ENCODE assay signal across 16 mouse cellular contexts in genomic region chr4:103203646-103204045, GRCm38 (mm10).
"Had no signal": no experiment of that assay in that cellular context is flagged by ENCODE, and none has a peak within 500 bp of the region (broad histone marks: within the 10 kb centered on the region; RNA-seq: fewer than 3 reads in every experiment).

No protein-coding gene starts in this region.

- DNase-seq: kidney, postnatal 10 days; kidney, postnatal 4 days; layer of hippocampus, adult 9-11 months; layer of hippocampus, postnatal 36 days; liver, embryonic 13.5 days; lung, adult 2 months; lung, postnatal 14 days; lung, postnatal 4 days; midbrain, embryonic 14.5 days; retina, postnatal 1 day; thymus, adult 18-20 months; thymus, postnatal 36 days had no signal

- H3K4me2 ChIP-seq: liver, embryonic 13.5 days; midbrain, embryonic 11.5 days; neural tube, embryonic 13.5 days had no signal

- H3K27me3 ChIP-seq: liver, embryonic 13.5 days; neural tube, embryonic 13.5 days had no signal

- H3K4me3 ChIP-seq: left cerebral cortex, adult 2 months; liver, embryonic 13.5 days; myocyte; neural tube, embryonic 13.5 days had no signal

- H3K27ac ChIP-seq: left cerebral cortex, adult 2 months; liver, embryonic 13.5 days had no signal

- H3K4me1 ChIP-seq: liver, embryonic 13.5 days had no signal

- H3K9ac ChIP-seq: liver, embryonic 13.5 days; neural tube, embryonic 13.5 days had no signal

- H3K9me3 ChIP-seq: liver, embryonic 13.5 days; neural tube, embryonic 13.5 days had no signal
